Mouse (Mus musculus) ES-Bruce4 (cell line): ENCODE results near the gene Avpr1a. TPM values are rescaled to one million over a fixed set of nuclear protein-coding genes. Genes with fewer than 3 reads are reported as not detected.

ENCODE experiments used
- H3K27ac ChIP-seq: 2 replicates; pipeline ENCODE4 v1.5.1; 2012; ENCODE audit warnings: low read length, inconsistent platforms; ENCODE audit not compliant: insufficient read depth
- H3K27me3 ChIP-seq: 2 replicates; pipeline ENCODE4 v1.6.1; 2012; ENCODE audit warnings: mild to moderate bottlenecking, low read length, inconsistent platforms; ENCODE audit not compliant: control insufficient read depth, poor library complexity, insufficient read depth, severe bottlenecking
- H3K36me3 ChIP-seq: 2 replicates; pipeline ENCODE4 v1.6.1; 2012; ENCODE audit warnings: inconsistent platforms, mild to moderate bottlenecking, low read length, moderate library complexity; ENCODE audit not compliant: control insufficient read depth, poor library complexity, insufficient read depth, severe bottlenecking
- H3K4me1 ChIP-seq: one replicate; pipeline ENCODE4 v1.8.1; 2011; ENCODE audit warnings: low read length; ENCODE audit not compliant: control insufficient read depth, insufficient read depth
- H3K4me3 ChIP-seq: 2 replicates; pipeline ENCODE4 v1.5.1; 2011; ENCODE audit warnings: low read depth, mild to moderate bottlenecking, low read length
- H3K9ac ChIP-seq: 2 replicates; pipeline ENCODE4 v1.6.1; 2012; ENCODE audit warnings: low read depth, mild to moderate bottlenecking, inconsistent platforms; ENCODE audit not compliant: poor library complexity, severe bottlenecking
- H3K9me3 ChIP-seq: replicated peaks from 2 replicates; pipeline ENCODE4 v1.6.1; 2012; ENCODE audit warnings: mild to moderate bottlenecking, low read length, inconsistent platforms; ENCODE audit not compliant: control insufficient read depth, poor library complexity, insufficient read depth, severe bottlenecking
- CTCF ChIP-seq: IDR thresholded peaks from one replicate; pipeline ENCODE4 v1.8.1; 2011; ENCODE audit warnings: low read depth, low read length
- EP300 ChIP-seq: IDR thresholded peaks from 2 replicates; pipeline ENCODE4 v1.6.1; 2011; ENCODE audit warnings: low read depth, low read length; ENCODE audit not compliant: insufficient read depth
- POLR2A ChIP-seq: IDR thresholded peaks from one replicate; pipeline ENCODE4 v1.8.1; 2011; ENCODE audit warnings: low read length; ENCODE audit not compliant: insufficient read depth
- polyA plus RNA-seq: library from polyadenylated mRNA; stranded (reverse); fragments of >200 nt; gene quantifications from 2 replicates; pipeline ENCODE4 v1.2.4, GENCODE M21; 2011; ENCODE audit warnings: low read depth; ENCODE audit not compliant: missing spikeins, insufficient read depth, insufficient read length

The Avpr1a gene
- polyA plus RNA-seq, 1 experiment: not detected

DNA sequence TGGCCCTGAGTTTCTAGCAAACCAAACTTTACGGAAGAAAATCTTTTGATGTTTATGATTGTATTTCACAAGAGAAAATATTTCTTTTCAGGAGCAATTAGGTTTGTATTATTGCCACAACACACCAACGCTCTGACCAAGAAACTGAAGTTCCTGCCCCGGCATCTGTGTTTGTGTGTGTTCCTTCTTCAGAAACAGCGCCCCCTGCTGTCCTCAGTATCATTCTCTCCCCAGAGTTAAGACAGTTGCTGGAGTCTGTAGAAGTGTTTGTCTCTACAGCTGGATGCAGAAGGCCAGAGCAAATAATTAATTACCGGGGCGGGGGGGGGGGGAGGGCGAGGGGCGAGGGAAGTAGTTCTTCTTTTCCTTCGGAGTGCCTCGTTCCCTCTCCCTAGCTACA lies 1.0 kb upstream of the Avpr1a start:
- no peaks in the 10 kb centered on the region for H3K36me3 ChIP-seq
- H3K9me3 ChIP-seq: no peaks in the 10 kb centered on the region
- no peak overlapping the region for H3K27ac ChIP-seq
- H3K27me3 ChIP-seq: no peaks in the 10 kb centered on the region
- H3K4me3 ChIP-seq: no peak overlapping the region
- TF ChIP-seq POLR2A: no peak
- no peak for TF ChIP-seq EP300
- TF ChIP-seq CTCF: peak; percentile 18
- H3K4me1 ChIP-seq: no peaks in the 10 kb centered on the region
- H3K9ac ChIP-seq: no peak overlapping the region

DNA sequence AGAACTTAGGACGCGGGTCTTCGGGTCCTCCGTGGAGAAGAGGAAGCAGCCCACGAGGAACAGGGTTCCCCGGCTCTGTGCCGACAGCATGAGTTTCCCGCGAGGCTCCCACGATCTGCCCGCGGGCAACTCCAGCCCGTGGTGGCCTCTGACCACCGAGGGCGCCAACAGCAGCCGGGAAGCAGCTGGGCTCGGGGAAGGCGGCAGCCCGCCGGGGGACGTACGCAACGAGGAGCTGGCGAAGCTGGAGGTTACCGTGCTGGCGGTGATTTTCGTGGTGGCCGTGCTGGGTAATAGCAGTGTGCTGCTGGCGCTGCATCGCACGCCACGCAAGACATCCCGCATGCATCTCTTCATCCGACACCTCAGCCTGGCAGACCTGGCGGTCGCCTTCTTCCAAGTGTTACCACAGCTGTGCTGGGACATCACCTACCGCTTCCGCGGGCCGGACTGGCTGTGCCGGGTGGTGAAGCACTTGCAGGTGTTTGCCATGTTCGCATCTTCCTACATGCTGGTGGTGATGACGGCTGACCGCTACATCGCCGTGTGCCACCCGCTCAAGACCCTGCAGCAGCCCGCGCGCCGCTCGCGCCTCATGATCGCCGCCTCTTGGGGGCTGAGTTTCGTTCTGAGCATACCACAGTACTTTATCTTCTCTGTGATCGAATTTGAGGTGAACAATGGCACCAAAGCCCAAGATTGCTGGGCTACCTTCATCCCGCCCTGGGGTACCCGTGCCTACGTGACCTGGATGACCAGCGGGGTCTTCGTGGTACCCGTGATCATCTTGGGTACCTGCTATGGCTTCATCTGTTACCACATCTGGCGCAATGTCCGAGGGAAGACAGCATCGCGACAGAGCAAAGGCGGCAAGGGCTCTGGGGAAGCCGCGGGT lies 665 bp downstream of the Avpr1a start:
- no peaks in the 10 kb centered on the region for H3K9me3 ChIP-seq
- peak overlapping the region; percentile 34 for H3K4me3 ChIP-seq
- TF ChIP-seq CTCF (no peak), EP300 (no peak), POLR2A (no peak)
- H3K4me1 ChIP-seq: no peaks in the 10 kb centered on the region
- H3K27ac ChIP-seq: no peak overlapping the region
- H3K27me3 ChIP-seq: no peaks in the 10 kb centered on the region
- H3K9ac ChIP-seq: no peak overlapping the region; the same call in 1 of the 2 replicates
- H3K36me3 ChIP-seq: no peaks in the 10 kb centered on the region

DNA sequence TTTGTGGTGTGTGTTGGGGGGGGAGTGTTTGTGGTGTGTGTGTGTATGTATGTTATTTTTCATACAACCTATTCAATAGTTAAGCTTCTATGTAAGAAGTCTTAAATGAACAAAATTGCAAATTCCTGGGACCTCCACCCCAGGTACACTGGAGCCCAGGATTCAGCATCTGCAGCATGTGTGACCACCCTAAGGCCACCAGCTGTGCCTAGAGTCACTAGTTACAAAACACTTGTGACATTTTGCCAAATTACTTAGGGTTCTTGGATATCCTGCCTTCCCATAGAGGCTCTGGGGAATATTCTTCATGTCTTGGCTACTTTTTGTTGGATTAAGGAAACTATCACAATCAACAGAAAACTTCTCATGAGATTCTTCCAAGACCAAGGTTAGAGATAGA lies 1.6 kb downstream of the Avpr1a start:
- no peak overlapping the region for H3K4me3 ChIP-seq
- H3K9me3 ChIP-seq: no peaks in the 10 kb centered on the region
- no peaks in the 10 kb centered on the region for H3K4me1 ChIP-seq
- H3K27me3 ChIP-seq: no peaks in the 10 kb centered on the region
- H3K9ac ChIP-seq: no peak overlapping the region
- no peak overlapping the region for H3K27ac ChIP-seq
- no peak for TF ChIP-seq CTCF
- no peak for TF ChIP-seq POLR2A
- TF ChIP-seq EP300: no peak
- no peaks in the 10 kb centered on the region for H3K36me3 ChIP-seq

DNA sequence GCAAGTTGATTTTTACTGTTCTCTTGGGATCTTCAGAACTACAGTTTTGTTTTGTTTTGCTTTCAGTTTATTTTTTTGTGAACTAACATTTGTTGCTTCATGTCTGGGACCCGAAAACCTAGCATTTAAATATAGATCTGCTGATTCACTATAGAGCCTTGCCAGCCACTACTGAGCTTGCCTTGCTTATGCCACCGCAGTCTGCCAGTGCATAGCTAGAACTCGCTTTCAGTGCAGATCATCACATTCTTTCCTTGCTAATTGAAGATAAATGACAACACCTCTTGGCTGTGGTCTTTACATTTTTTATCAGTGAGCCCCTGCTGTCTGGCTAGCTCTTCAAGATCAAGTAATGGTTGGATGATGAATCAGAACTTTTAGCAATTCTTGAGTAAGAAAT lies 5.2 kb downstream of the Avpr1a start:
- Histone ChIP-seq H3K9ac (no peak overlapping the region), H3K36me3 (no peaks in the 10 kb centered on the region), H3K4me1 (no peaks in the 10 kb centered on the region), H3K4me3 (no peak overlapping the region), H3K27ac (no peak overlapping the region), H3K9me3 (no peaks in the 10 kb centered on the region), H3K27me3 (no peaks in the 10 kb centered on the region)
- TF ChIP-seq POLR2A (no peak), EP300 (no peak), CTCF (no peak)

DNA sequence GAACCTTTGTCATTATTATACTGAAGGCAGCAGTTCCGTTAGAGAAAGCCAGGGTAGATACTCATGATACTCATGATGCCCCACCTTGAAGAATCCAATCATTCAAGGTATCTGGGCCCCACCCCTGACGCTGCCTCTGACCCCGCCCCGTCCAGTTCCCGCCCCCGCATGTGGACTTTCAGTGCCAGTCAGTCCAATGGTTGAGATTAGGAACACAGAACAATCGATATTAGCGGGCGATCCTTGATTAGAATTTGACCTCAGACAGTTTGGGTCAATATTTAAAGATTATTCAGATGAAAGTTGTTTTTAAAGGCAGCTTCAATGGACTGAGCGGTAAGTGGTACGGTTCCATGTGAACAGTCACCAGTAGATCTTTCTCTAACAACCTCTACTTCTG lies 7.5 kb downstream of the Avpr1a start:
- TF ChIP-seq EP300 (no peak), CTCF (no peak), POLR2A (no peak)
- Histone ChIP-seq H3K27ac (no peak overlapping the region), H3K36me3 (no peaks in the 10 kb centered on the region), H3K9ac (no peak overlapping the region), H3K9me3 (no peaks in the 10 kb centered on the region), H3K4me3 (no peak overlapping the region), H3K27me3 (no peaks in the 10 kb centered on the region), H3K4me1 (no peaks in the 10 kb centered on the region)

DNA sequence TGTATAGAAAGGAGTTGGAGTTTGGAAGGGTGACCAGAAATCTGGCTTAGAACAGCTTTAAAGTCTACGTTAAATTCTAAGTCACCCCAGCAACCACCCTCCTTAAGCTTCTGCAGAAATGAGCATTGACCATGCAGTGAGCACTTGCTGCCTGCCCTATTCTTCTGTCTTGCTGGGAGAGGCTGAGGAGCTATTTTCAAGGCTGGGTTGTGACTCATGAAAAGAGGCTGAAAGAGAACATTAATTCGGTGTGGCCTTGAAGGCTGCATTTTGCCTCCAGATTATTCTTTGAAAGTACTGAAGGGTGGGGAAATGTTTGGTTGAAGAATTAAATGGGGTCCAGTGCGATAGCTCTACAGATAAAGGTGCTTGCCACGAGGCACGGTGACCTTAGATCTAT lies 28.5 kb downstream of the Avpr1a start:
- no peaks in the 10 kb centered on the region for H3K36me3 ChIP-seq
- TF ChIP-seq POLR2A: no peak
- TF ChIP-seq EP300: no peak
- TF ChIP-seq CTCF: no peak
- no peak overlapping the region for H3K9ac ChIP-seq
- H3K4me1 ChIP-seq: no peaks in the 10 kb centered on the region
- no peaks in the 10 kb centered on the region for H3K27me3 ChIP-seq
- H3K9me3 ChIP-seq: no peaks in the 10 kb centered on the region
- H3K27ac ChIP-seq: no peak overlapping the region
- no peak overlapping the region for H3K4me3 ChIP-seq
